Mouse (Mus musculus): ENCODE measurements around the gene Zfp148.

GRCm38 (mm10) chr16:33481148-33481547 lies 100.5 kb downstream of the Zfp148 start:
- TF ChIP-seq CTCF (IDR thresholded peaks at IDR 0.05 in 2 of 3, conservative IDR thresholded peaks at IDR 0.05 in 1 of 3; ENCODE audit: control insufficient read depth in 1 of 3, insufficient read depth in 1 of 3, low read depth in 2 of 3, low read length in 3 of 3, poor library complexity in 1 of 3, severe bottlenecking in 1 of 3) (peak; percentile 25 to 49 (median 41)), CHD1 (IDR thresholded peaks at IDR 0.05; ENCODE audit: low read depth, low read length) (no peak), BHLHE40 (IDR thresholded peaks at IDR 0.05; ENCODE audit: borderline replicate concordance, low read depth, low read length) (no peak), TBP (IDR thresholded peaks at IDR 0.05; ENCODE audit: low read depth, low read length) (no peak), NELFE (IDR thresholded peaks at IDR 0.05; ENCODE audit: low read depth, low read length) (no peak), E2F4 (IDR thresholded peaks at IDR 0.05; ENCODE audit: borderline replicate concordance, low read depth, low read length) (no peak), POLR2A (IDR thresholded peaks at IDR 0.05; ENCODE audit: control insufficient read depth in 1 of 2, insufficient read depth in 1 of 2, low read depth in 1 of 2, low read length in 2 of 2, poor library complexity in 1 of 2) (no peak), MAX (IDR thresholded peaks at IDR 0.05; ENCODE audit: low read length) (no peak), ZC3H11A (IDR thresholded peaks at IDR 0.05; ENCODE audit: low read depth, low read length) (no peak), MYC (IDR thresholded peaks at IDR 0.05; ENCODE audit: low read depth, low read length) (no peak), USF1 (IDR thresholded peaks at IDR 0.05; ENCODE audit: low read depth, low read length) (no peak), EP300 (IDR thresholded peaks at IDR 0.05; ENCODE audit: low read depth in 1 of 2, low read length in 2 of 2) (no peak), MAFK (IDR thresholded peaks at IDR 0.05; ENCODE audit: borderline replicate concordance, low read depth, low read length) (no peak)

Measured in MEL (cell line).